Mouse (Mus musculus): Measurements from ENCODE around the gene Mylk3. TPM values are rescaled to one million over a fixed set of nuclear protein-coding genes. Genes with fewer than 3 reads are reported as not detected.

Gene Mylk3
- polyA plus RNA-seq, 1 experiment = 15.5 TPM

DNA sequence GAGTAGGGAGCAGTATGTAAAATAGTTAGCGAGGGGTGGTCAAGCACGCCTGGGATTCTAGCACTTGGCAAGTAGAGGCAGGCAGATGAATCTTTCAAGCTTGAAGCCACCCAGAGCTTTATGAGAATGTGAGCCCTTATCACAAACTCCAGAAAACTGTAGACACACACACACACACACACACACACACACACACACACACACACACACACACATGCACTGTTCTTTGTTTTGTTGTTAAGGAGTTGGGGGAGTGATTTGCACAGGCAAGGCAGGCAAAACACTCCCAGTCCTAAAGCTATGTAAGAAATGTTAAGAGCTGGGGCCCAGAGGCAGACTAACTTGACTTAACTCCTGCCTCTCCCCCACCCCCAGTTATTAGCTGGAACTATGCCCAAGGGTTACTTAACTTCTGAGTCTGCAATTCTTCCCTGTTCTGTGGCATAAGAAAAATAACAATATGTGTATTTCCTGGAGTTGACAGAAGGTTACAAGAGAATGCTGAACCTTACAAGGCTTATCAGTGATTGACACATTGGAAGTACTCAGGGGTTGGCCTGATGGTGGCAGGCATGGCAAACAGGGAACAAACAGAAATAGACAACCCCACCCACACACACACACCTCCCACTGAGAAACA is 6.9 kb downstream of the Mylk3 start:
- Histone ChIP-seq H3K4me3 (replicated peaks; ENCODE audit: control insufficient read depth, low read depth, low read length) (peak overlapping the region; percentile 37), H3K4me1 (ENCODE audit: control insufficient read depth, insufficient read depth, low read length) (no peaks in the 10 kb centered on the region; the same call in none of the 2 replicates), H3K27ac (ENCODE audit: control insufficient read depth, insufficient read depth, low read depth, low read length, poor library complexity) (peak overlapping the region; percentile 67; the same call in 1 of the 2 replicates)
- 42% methylated on average over 2 of the region's 2 CpGs for WGBS
- TF ChIP-seq POLR2A (IDR thresholded peaks at IDR 0.05; ENCODE audit: borderline replicate concordance, control insufficient read depth, low read depth, low read length) (no peak), CTCF (IDR thresholded peaks at IDR 0.05; ENCODE audit: control insufficient read depth, insufficient read depth, low read length) (no peak)

DNA sequence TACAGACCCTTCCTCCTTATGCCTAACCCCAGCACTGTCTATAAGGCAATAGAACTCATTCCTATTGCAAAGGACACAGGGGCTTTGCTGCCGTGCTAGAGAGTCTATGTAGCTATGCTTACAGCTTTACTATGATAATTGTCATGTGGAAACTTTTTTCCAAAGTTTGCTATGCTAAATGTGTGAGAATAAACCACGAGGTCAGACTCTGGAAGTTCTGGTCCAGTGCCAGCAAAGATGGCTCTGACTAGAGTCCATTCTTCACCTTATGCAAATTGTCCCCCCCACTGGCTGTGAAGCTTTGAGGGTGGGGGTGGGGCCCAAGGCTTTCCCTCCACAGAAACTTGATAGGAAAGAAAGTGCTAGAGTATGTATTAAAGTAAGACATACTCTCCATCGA is 9.6 kb downstream of the Mylk3 start:
- TF ChIP-seq POLR2A (IDR thresholded peaks at IDR 0.05; ENCODE audit: borderline replicate concordance, control insufficient read depth, low read depth, low read length) (no peak), CTCF (IDR thresholded peaks at IDR 0.05; ENCODE audit: control insufficient read depth, insufficient read depth, low read length) (no peak)
- no peak overlapping the region for H3K4me3 ChIP-seq (replicated peaks; ENCODE audit: control insufficient read depth, low read depth, low read length)
- no peaks in the 10 kb centered on the region; the same call in 1 of the 2 replicates for H3K4me1 ChIP-seq (ENCODE audit: control insufficient read depth, insufficient read depth, low read length)
- WGBS = 64% methylated on average over 3 of the region's 3 CpGs
- H3K27ac ChIP-seq (ENCODE audit: control insufficient read depth, insufficient read depth, low read depth, low read length, poor library complexity) = no peak overlapping the region

DNA sequence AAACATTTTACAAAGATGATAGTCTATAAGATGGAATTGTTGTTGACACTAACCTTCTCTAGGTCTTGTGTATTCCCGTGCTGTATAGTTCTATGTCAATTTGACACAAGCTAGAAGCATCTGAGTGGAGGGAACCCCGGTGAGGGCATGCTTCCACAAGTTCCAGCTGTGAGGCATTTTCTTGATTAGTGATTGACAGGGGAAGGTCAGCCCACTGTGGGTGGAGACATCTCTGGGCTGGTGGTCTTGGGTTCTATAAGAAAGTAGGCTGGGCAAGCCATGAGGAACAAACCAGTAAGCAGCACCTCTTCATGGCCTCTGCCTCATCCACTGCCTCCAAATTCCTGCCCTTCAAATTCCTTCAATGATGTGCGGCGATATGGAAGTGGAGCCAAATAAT is 11.9 kb downstream of the Mylk3 start:
- 91% methylated on average over 4 of the region's 4 CpGs for WGBS
- Histone ChIP-seq H3K4me3 (replicated peaks; ENCODE audit: control insufficient read depth, low read depth, low read length) (no peak overlapping the region), H3K27ac (ENCODE audit: control insufficient read depth, insufficient read depth, low read depth, low read length, poor library complexity) (no peak overlapping the region), H3K4me1 (ENCODE audit: control insufficient read depth, insufficient read depth, low read length) (no peaks in the 10 kb centered on the region; the same call in 1 of the 2 replicates)
- TF ChIP-seq POLR2A (IDR thresholded peaks at IDR 0.05; ENCODE audit: borderline replicate concordance, control insufficient read depth, low read depth, low read length) (no peak), CTCF (IDR thresholded peaks at IDR 0.05; ENCODE audit: control insufficient read depth, insufficient read depth, low read length) (no peak)

DNA sequence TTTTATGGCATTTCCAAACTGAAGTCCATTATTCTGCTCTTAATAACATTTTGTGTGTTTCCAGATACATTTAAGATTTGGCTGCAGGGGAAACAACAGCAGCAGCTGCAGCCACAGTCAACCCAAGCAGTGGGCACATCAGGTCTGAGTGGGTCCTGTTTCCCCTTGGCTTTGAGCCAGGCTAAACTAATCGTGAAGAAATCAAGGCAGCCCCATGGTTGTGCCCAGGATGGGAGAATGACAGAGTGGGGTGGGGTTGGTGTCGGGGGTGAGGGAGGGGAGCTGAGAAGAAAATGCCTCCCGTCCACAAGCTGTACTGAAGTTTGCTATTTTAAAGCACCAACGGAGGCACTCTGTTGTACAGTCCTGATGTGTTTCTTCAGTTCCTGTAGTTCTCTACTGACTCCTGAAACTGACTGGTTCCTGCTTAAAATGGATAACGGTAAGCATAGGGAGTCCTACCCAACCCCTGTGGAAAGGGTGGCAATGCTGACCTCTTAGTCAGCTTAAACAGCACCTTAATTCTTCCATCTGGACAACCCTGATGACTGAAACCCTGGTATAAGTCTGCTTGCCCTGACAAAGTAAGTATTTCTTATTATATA is 12.6 kb downstream of the Mylk3 start:
- no peaks in the 10 kb centered on the region; the same call in 1 of the 2 replicates for H3K4me1 ChIP-seq (ENCODE audit: control insufficient read depth, insufficient read depth, low read length)
- TF ChIP-seq CTCF (IDR thresholded peaks at IDR 0.05; ENCODE audit: control insufficient read depth, insufficient read depth, low read length) (no peak), POLR2A (IDR thresholded peaks at IDR 0.05; ENCODE audit: borderline replicate concordance, control insufficient read depth, low read depth, low read length) (no peak)
- 10% methylated on average over 5 of the region's 5 CpGs for WGBS
- H3K27ac ChIP-seq (ENCODE audit: control insufficient read depth, insufficient read depth, low read depth, low read length, poor library complexity) = no peak overlapping the region
- no peak overlapping the region for H3K4me3 ChIP-seq (replicated peaks; ENCODE audit: control insufficient read depth, low read depth, low read length)

DNA sequence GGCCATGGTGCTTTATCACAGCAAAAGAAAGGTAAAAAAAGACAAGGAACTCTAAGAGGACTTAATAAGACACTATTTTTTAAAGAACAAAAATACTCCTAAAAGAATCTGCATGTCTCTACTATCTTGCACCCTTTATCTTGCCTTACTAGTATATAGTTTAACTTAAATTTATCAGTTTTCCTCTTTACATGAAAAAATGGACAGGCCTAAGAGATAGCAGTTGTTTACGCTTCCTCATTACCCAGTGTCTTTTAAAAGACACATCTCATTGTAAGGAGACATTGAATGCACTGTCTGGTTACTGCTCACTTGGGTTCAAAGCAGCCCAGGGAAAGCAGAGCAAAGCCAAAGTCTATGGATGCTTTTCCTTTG is 13.7 kb downstream of the Mylk3 start:
- Histone ChIP-seq H3K4me3 (replicated peaks; ENCODE audit: control insufficient read depth, low read depth, low read length) (no peak overlapping the region), H3K27ac (ENCODE audit: control insufficient read depth, insufficient read depth, low read depth, low read length, poor library complexity) (no peak overlapping the region), H3K4me1 (ENCODE audit: control insufficient read depth, insufficient read depth, low read length) (no peaks in the 10 kb centered on the region; the same call in 1 of the 2 replicates)
- WGBS = 71% methylated on average over 1 of the region's 1 CpGs
- TF ChIP-seq POLR2A (IDR thresholded peaks at IDR 0.05; ENCODE audit: borderline replicate concordance, control insufficient read depth, low read depth, low read length) = no peak

DNA sequence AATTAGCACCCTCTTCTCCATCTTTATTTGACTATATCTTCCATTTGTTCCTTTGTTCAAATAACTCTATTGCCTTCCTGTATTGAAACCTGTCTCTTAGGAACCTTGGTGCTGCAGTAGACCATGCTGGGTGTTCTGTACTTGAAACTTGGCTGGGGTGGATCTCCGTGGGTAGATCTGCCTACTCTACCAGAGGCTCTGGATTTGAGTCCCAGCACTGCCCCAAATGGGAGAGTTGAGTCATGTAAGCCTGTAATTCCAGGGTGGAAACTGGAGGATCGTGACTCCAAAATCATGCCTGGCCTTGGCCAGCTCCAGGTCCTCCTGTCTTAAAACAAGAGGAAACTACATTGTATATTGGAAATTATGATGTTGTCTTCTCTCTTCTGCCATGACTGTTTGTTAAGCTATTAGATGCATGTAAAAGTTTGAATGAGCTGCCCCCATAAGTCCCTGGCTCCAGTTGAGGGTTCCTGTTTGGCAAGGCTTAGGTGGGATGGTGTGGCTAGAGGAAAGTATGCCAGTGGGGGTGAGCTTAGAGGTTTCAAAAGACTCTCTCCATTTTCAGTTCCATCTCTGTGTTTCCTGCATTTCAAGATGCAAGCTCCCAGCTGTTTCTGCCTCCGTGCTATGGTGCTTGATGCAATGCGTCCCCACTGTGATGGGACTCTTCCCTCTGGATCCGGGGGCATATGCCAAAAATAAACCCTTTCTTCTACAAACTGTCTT is 14.2 kb downstream of the Mylk3 start:
- H3K4me3 ChIP-seq (replicated peaks; ENCODE audit: control insufficient read depth, low read depth, low read length) = no peak overlapping the region
- no peaks in the 10 kb centered on the region; the same call in 1 of the 2 replicates for H3K4me1 ChIP-seq (ENCODE audit: control insufficient read depth, insufficient read depth, low read length)
- WGBS = 68% methylated on average over 5 of the region's 5 CpGs
- H3K27ac ChIP-seq (ENCODE audit: control insufficient read depth, insufficient read depth, low read depth, low read length, poor library complexity) = no peak overlapping the region
- TF ChIP-seq CTCF (IDR thresholded peaks at IDR 0.05; ENCODE audit: control insufficient read depth, insufficient read depth, low read length) (no peak), POLR2A (IDR thresholded peaks at IDR 0.05; ENCODE audit: borderline replicate concordance, control insufficient read depth, low read depth, low read length) (no peak)

DNA sequence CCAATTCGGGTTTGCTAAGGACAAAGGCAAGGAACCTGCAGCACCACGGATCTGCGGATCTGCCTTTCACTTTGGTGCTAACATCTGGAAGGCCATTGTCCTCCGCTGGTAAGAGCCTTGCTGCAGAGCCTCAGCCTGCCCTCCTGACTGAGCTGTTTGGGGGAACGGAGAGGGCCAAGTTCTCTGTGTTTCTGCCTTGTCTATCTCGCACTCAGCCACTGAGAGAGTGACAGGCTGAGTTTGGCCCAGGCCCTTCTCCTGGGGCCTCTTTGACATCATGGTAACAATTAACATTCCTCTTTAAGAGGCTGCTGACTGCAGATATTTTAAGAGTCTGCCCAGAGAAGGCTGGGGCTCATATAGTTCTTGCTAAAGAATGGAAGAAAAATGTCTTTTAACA is 21.0 kb downstream of the Mylk3 start:
- Histone ChIP-seq H3K4me3 (replicated peaks; ENCODE audit: control insufficient read depth, low read depth, low read length) (no peak overlapping the region), H3K27ac (ENCODE audit: control insufficient read depth, insufficient read depth, low read depth, low read length, poor library complexity) (no peak overlapping the region), H3K4me1 (ENCODE audit: control insufficient read depth, insufficient read depth, low read length) (no peaks in the 10 kb centered on the region)
- 85% methylated on average over 6 of the region's 6 CpGs for WGBS
- TF ChIP-seq POLR2A (IDR thresholded peaks at IDR 0.05; ENCODE audit: borderline replicate concordance, control insufficient read depth, low read depth, low read length) (no peak), CTCF (IDR thresholded peaks at IDR 0.05; ENCODE audit: control insufficient read depth, insufficient read depth, low read length) (no peak)

DNA sequence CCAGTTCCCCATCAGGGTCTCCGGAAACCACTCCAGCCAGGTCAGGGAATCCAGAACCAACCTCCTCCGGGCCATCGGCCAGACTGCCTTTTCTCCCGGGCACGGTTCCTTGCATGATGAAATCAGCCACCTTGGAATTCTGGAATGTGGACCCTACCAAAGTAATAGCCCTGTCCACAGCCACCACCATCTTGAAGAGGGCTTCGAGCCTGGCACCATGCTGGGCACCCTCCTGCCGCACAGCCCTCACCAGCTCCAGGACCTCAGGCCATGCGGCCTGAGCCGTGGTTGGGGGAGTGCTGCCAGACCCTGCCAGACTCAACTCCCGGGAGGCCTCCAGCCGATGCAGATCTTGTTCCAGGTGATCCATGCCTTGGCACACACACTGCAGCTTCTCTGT is 21.5 kb downstream of the Mylk3 start:
- TF ChIP-seq CTCF (IDR thresholded peaks at IDR 0.05; ENCODE audit: control insufficient read depth, insufficient read depth, low read length) (no peak), POLR2A (IDR thresholded peaks at IDR 0.05; ENCODE audit: borderline replicate concordance, control insufficient read depth, low read depth, low read length) (no peak)
- Histone ChIP-seq H3K4me3 (replicated peaks; ENCODE audit: control insufficient read depth, low read depth, low read length) (no peak overlapping the region), H3K4me1 (ENCODE audit: control insufficient read depth, insufficient read depth, low read length) (no peaks in the 10 kb centered on the region), H3K27ac (ENCODE audit: control insufficient read depth, insufficient read depth, low read depth, low read length, poor library complexity) (no peak overlapping the region; the same call in 1 of the 2 replicates)
- 93% methylated on average over 11 of the region's 11 CpGs for WGBS
